Mouse (Mus musculus) CD8-positive naive resting alpha-beta T cell, adult 2 months (primary cell): ENCODE data around the gene Nkrf.

Source experiments
- DNase-seq, 2 experiments: peaks; one replicate each; pipeline ENCODE4 v3.0.0; 2022; ENCODE audit warnings: low read depth in 2 of 2, low spot score in 2 of 2

Nkrf gene

DNA sequence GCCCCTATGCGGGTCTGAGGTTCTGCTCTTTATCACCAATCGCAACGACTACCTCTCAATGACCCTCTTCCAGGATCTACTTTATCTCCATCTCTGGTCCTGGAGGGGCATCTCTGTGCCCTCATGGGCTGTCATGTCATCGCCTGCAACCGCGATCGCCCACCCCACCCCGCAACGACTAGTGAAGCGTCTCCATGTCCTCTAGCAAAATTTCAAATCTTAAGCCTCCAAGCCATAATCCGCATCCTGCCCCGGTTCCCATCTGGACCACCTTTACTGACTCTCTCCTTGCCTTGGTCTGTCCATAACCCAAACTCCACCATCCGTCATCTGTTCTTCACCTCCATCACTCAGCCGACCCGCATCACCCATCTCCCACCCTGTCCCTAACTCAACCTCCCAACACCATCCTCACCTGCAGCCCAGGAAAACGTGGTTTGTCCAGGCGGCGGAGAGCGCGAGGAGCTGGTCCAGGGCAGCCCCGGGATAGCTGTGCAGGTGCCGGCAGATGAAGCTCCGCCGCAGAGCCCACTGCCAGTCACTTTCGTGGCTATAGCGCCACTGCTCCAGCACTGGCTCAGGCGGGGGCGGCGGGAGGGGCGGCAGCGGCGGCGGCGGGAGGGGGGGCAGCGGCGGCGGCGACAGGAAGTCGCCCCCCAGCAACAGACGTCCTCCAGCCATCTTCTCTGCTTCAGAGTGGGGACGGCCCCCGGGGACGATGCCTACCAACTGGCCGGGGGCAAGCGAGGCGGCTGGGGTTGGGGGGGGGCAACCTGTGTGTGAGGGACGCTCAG lies at the start of gene Nkrf:
Gene Nkrf, minus strand, starts transcription at position 579 of the 794 bp plus-strand sequence.
- DNase-seq: peak; percentile 11 to 23

DNA sequence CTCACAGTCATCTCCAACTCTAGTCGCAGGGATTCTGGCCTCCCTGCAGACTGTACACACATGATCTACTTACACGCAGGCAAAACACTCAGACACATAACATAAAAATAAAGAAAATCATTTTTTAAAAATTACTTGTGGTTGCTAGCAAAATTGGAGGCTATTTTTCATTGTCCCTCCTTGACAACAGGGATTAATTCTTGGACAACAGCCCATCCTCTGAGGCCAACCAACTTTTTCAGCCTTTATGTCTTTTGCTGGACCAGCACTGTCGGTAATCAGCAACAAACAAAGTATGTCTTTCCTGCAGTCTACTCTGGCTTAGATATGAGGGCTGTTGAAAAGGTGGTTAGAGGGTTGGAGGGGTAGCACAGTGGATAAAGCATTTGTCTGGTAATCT lies 38.4 kb upstream of the Nkrf start:
- no peak for DNase-seq

DNA sequence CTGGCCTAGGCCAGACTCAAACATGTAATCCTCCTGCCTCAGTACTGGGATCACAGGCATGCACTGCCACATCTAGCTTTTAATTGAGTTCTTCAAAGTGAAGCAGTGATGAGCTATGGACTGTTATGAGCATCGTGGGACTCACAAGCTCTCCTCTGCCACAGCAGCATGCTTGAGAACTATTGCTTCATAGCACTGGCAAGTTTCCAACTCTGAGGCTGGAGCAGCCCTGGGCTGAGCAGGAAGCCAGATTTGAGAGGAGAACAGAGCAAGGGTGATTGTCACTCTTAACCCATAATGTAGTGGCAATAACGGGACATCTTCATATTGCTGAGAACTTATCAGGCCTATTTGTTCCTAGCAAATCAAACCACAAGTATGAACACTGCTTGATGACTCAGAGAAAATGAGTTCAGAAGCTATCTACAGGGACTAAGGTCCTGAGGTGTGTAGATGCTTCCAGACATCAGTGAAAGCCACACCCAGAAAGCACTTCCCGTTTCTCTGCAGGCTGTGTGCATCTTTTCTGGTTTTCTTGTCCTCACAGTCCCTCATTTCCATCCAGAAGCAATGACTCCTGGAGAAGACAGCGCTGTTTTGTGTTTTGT lies 37.2 kb upstream of the Nkrf start:
- DNase-seq: no peak

DNA sequence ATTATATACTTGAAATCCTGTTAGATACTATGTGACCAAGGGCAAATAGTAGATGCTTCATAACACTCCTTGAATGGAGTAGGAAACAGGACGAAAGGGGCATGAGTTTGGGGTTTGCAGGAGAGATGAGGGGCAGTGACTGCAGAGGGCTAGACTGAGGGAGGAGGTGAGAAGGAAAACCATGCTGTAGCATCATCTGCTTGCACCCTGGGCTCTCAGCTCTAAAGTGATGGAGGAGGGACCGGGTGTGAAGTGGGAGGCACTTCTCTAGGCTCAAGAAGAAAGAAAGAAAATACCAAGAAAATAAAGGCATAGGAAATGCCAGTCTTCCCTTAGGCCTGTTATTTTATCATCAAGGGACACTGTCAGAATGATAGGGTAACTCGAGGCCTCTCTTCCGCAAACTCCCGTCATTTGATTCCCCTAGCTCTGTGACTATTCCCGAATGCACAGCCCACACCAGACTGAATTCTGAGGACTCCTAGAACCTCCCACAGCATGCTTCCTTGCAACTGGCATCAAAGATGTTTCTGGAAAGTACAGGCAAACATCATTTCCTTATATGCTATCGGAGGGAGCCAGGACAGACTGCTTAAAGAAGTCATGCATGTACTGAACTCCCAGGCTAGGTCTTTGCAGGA lies 32.7 kb upstream of the Nkrf start:
- DNase-seq: no peak

DNA sequence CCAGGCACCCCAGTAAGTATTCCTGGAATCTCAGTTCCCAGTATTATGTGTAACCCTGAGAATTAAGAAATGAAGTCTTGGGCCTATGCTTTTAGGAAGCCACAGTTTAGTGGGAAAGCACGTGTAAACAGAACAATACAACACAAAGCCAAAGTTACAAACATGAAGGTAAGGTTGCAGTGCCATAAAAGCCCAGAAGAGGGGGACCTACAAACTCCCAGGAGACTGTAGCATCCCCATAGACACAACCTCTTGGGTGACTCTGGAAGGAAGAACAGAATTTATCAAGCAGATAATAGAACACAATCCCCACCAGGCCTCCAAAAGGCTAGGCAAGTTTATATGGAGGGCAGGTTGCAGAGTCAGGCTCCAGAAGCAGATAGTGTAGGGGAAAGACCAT lies 27.9 kb upstream of the Nkrf start:
- DNase-seq: peak in 1 of 2 experiments; percentile 12

DNA sequence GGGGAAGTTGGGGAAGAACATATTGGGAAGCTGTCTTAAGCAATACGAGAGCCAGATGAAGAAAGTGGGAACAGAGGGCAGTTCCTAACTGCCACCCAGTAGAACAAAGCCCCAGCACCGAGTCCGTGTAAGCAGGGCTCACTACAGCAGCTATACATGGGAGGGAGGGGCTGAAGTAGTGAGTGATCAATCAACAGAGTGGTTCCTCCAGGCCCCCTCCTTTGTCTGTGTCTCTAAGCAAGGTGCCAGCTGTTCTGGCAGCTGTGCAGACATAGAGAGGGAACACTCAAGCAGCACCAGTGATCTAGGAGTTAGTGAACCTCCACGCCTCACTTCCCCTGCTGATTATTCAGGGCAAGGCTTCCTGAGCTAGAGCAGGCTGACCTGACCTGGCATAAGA lies 27.0 kb upstream of the Nkrf start:
- DNase-seq: no peak

DNA sequence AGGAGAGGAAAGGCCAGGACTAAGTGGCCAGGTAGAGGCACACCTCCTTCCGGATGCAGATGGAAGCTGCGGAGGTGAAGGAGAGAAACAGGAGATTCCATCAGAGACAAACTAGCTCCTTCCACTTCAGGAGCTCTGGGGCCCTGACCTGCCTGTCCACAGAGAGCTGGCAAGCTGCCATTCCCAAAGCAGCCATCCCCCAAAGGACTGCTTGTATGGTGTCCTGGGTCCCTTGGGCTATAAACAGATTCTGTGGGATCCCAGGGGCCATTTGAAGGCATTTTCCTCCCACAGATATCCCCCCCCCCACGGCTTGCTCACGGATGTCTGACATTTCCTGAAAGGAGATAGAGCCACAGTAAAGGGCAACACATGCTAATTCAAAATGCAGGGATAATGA lies 26.1 kb upstream of the Nkrf start:
- no peak for DNase-seq

DNA sequence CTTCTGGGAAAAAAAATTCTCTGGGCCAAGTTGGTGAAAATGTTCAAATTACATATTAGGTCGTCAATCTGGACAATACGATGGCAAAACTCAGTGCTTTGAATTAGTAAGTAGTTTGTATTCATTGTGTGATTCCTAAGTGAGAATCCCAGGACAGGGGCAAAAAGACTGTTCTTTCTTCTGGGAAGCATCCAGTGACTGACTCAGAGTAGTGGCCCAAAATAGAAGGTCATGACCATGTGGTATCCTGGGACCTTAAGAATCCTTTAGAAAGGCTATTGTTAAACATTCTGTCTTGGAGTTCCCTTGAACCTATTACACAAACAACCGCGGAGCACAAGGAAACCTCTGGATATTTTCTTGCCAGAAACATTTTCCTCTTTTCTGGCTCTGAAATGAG lies 18.6 kb upstream of the Nkrf start:
- no peak for DNase-seq

DNA sequence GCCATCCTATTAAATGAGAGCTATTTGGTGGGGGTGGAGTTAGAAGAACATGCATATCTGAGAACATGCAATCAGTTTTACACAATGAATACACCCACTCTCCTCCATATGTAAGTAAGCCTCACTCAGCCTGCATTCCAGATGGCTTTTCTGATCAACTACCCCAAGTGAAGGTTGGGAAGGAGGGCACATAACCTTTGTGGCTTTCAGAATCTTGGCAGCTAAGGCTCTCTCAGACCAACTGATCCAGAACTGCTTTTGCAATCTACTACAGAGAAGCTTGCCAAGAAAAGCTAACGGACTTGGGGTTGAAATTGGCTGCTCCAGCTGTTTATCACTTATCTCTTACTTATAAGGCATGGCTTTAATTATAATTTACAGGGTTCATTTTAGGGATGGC lies 15.1 kb upstream of the Nkrf start:
- no peak for DNase-seq

DNA sequence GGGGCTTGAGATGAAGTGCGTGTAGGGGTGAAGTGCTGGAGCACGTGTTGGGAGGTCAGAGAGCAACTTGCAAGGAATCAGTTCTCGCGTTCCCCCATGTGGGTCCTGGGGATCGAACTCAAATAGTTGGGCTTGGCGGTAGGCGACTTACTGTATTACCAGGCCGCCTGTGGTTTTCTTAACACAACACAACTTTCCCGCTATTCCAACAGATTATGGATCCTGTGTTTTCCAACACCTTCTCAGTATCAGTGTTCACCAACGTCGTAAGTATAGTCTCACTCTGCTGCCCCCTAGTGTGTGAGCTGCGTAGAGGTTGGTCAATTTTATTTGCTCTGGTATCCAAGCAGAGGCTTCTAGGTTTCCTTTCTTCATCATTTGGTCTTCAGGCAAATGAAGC lies 8.6 kb upstream of the Nkrf start:
- DNase-seq: peak; percentile 30 to 52

DNA sequence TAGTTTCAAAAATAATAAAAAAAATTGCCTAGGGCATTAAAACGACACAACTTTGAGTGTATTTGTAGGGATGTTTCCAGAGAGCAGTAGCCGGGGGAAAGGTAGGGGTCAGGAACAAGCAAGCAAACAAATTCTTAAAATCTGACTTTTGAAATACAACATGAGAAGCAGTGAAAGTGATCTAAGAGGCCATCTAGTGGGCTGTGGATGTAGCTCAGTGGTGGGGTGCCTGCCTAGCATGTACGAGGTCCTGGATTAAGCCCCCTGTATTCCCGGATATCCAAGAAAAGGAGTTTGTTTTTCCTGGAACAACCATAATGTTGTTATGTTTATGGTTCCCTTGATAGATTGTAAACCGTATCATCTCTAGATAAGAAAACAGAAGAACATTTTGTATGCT lies 3.8 kb upstream of the Nkrf start:
- DNase-seq: no peak

DNA sequence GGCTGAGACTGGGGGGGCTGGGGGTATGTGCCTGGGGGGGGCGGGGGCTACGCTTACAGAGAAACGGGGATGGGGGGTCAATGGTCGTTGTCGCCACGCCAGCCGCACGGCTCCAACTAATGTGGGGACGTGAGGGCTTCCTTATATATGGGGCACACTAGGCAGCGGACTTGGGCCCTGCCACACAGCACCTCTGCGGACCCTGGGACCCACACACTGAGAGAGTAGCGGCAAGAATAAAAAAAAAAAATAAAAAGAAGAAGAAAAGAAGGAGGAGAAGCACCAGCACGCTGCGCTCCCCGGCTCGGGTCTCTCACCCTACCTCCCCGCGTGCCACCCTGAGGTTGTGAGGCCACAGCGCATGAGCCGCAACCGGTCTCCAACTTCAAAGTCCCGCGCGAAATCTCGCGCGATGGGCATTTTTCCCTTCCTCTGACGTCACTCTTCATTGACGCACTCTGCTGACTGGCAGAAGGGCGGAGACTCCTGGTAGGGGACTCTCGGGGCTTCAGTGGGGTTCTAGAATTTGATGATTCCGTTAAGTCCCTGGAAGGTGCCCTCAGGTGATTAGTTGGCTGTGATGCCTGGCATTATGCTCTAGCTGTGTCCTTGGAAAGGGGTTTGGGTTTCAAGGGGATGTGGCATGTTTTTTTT lies 543 bp upstream of the Nkrf start:
- DNase-seq: peak; percentile 89 to 90

DNA sequence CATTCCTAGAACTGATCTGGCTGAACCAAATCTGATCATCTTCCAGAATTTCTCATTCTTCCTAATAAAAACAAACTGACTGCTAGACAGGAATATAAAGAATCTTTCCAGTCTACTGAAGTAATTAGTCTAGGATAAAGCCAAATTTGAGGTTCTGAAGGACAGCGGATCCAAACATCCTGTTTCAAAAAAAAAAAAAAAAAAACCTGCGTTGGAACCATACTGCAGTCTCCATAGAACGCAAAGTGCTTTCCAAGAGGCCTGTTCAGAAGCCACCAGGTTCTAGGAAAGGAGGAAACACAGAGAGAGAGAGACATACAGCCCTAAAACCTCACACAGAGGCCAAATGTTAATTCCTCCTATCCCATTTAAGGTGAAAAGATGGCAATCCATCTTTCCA lies 1.0 kb downstream of the Nkrf start:
- DNase-seq: no peak

DNA sequence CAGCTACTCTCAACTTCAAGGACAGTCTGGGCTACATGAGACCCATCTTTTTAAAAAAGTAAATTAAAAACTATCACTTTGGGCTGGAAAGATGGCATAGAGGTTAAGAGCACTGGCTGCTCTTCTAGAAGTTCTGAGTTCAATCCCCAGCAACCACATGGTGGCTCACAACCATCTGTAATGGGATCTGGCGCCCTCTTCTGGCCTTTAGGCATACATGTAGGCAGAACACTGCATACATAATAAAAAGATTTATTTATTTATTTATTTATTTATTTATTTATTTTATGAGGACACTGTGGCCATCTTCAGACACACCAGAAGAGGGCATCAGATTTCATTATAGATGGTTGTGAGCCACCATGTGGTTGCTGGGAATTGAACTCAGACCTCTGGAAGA lies 3.8 kb downstream of the Nkrf start:
- peak in 1 of 2 experiments; percentile 15 for DNase-seq

DNA sequence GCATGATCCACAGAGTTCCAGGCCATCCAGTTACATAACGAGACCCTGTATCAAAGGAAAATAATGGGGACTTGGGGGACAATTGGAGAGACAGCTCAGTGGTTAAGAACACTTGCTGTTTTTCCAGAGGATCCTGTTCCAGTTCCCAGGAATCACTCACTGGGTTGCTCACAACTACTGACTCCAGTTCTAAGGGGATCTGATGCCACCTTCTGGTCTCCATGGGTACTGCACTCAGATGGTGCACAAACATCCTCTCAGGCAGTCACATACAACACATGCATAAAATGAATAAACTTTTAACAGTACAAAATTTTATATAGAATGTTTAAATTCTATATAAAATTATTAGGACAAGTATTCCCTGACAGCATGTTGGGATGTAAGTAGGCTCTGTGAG lies 18.0 kb downstream of the Nkrf start:
- peak in 1 of 2 experiments; percentile 36 for DNase-seq

DNA sequence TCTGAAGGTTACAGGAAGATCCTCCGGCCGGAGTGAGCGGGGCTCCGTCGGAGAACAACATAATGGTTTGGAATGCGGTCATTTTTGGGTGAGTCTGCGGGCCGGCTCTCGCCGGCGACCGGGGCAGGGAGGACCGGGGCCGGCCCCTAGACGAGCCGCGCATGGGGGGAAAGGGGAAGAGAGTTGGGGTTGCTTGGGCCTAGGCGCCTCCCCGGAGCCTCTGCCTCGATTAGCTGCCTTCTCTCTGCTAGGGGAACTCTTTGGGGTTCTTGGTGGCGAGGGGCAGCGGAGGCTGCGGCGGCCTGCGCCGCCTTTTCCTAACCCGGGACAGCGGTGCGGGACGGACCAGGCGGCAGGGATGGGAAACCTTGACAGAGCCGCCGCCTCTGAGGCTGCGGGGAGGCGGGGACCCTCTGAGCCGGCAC lies 28.0 kb downstream of the Nkrf start:
- DNase-seq: peak in 1 of 2 experiments; percentile 2

DNA sequence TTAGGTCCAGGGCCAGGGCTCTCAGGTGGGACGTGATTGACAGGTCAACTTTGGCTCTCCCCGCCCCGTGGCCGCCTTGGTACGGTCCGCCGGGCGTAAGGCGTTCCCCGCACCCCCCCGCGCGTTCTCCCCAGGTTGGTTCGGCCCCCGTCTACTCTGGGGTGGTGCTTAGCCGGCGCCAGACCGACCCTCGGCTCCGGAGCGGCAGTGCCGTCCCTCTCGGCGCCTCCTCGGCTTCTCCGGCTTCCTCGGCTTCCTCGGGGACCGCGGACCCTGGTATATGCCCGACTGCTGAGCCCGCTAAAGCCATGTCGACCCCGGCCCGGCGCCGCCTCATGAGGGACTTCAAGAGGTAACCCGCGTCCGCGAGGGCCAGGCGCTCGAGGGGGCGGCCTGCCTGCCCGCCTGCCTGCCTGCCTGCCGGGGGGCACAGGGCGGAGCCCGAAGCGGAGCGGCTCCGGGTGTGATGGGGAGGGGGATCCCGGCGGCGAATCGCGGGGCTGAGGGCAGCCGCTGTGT lies 28.5 kb downstream of the Nkrf start:
- DNase-seq: peak; percentile 80 to 84

DNA sequence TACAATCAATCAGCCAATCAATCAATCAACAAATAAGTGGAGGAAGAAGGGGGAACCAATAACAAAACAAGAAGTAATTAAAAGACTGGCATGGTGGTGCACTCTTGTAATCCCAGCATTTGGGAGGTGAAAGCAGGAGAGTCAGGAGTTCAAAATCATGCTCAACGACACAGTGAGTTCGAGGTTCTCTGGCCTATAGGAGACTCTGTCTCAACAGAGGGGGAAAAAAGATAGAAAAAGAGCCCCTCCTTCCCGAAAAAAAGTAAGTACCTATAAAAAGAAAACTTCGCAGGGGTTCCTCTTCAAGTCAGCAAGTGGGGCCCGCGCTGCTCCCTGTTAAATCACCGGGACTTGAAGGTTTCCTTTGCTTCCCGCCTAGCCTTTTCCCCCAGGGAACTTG lies 28.9 kb downstream of the Nkrf start, which contains the start of the genes Ube2a and C330007P06Rik:
Gene Ube2a, plus strand, starts transcription at position 136 of the 400 bp plus-strand sequence.
Gene C330007P06Rik, minus strand, starts transcription at position 347 of the 400 bp plus-strand sequence.
- no peak for DNase-seq

DNA sequence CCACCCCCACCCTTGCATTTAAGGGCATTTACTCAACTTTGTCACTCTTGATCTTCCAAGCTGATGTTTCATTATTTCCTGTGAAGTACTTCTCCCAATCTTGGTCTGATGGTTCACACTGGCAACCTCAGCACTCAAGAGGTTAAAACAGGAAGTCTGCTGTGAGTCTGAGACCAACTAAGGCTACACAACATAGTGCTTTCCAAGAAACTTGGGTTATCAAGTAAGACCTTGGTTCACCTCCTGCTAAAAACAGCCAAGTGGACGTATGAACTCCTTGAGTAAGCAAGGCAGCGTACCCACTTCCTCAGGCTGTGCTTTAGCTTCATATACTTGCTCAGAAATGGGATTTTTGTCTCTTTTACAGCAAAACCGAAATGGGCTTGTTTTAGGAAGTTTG lies 32.3 kb downstream of the Nkrf start:
- no peak for DNase-seq

DNA sequence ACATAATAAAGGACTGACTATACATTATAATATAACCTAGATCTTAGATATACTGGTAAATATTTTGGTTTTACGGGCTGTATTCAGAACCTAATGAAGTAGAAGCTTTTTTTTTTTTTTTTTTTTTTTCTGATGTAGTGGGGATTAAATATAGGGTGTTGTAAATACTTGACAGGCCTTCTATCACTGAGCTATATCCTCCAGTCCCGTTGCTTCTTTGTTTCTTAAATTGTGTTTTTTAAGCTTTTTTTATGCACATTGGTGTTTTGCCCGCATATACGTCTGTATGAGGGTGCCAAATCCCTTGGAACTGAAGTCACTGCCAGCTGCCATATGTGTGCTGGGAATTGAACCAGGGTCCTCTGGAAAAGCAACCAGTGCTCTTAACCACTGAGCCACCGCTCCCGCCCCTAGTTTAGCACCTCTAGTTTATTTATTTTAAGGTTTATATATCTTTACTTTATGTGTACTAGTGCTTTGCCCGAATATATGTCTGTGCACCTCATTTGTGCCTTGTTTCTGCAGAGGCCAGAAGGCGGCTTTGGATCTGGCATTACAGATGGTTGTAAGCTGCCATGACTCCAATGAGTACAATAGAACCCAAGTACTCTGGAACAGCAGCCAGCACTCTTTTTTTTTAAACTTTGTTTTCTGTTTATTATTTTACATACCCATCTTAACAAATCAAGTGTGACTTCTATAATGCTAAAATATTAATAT lies 37.9 kb downstream of the Nkrf start:
- no peak for DNase-seq
